Mouse (Mus musculus): ENCODE results near the gene Rasa3. TPM values are rescaled to one million over a fixed set of nuclear protein-coding genes. Genes with fewer than 3 reads are reported as not detected.

Rasa3 gene
- polyA plus RNA-seq, 1 experiment from 2014 or later: 33.2 TPM

Other genes starting within 250 kb of the Rasa3 start
- gene Tmem255b, start 242.4 kb downstream of the Rasa3 start, polyA plus RNA-seq (2015; fragmentation: Nextera tagmentation; extraction: Ambion mirVana): 0.32 and 1.0 TPM in 2 replicates
- 37.7 and 45.7 TPM in 2 replicates for gene Gas6, start 183.1 kb downstream of the Rasa3 start, polyA plus RNA-seq (2015; fragmentation: Nextera tagmentation; extraction: Ambion mirVana)
- not detected in 2 replicates for gene 1700029H14Rik, start 115.1 kb downstream of the Rasa3 start, polyA plus RNA-seq (2015; fragmentation: Nextera tagmentation; extraction: Ambion mirVana)
- 1.4 and 1.9 TPM in 2 replicates for gene Cfap97d2, start 28.3 kb upstream of the Rasa3 start, polyA plus RNA-seq (2015; fragmentation: Nextera tagmentation; extraction: Ambion mirVana)
- gene Cdc16, start 80.1 kb upstream of the Rasa3 start, polyA plus RNA-seq (2015; fragmentation: Nextera tagmentation; extraction: Ambion mirVana): 145 and 156 TPM in 2 replicates
- gene Upf3a, start 108.0 kb upstream of the Rasa3 start, polyA plus RNA-seq (2015; fragmentation: Nextera tagmentation; extraction: Ambion mirVana): 38.9 and 41.3 TPM in 2 replicates
- gene AF366264, start 160.8 kb upstream of the Rasa3 start, polyA plus RNA-seq (2015; fragmentation: Nextera tagmentation; extraction: Ambion mirVana): not detected in 2 replicates
- gene Champ1, start 192.0 kb upstream of the Rasa3 start, polyA plus RNA-seq (2015; fragmentation: Nextera tagmentation; extraction: Ambion mirVana): 54.9 and 56.3 TPM in 2 replicates
- 145 and 155 TPM in 2 replicates for gene Coprs, start 212.7 kb upstream of the Rasa3 start, polyA plus RNA-seq (2015; fragmentation: Nextera tagmentation; extraction: Ambion mirVana)